ENCODE assay signal across 17 mouse cellular contexts in genomic region chr5:98566461-98567193, GRCm38 (mm10). TPM values are rescaled to one million over a fixed set of nuclear protein-coding genes. Genes with fewer than 3 reads are reported as not detected.
DNase-seq lines count a peak whose midpoint lies in the region; ATAC-seq and TF ChIP-seq lines count a peak whose summit lies in the region.
"Had no signal": no experiment of that assay in that cellular context is flagged by ENCODE, and none has a peak within 500 bp of the region (broad histone marks: within the 10 kb centered on the region; RNA-seq: fewer than 3 reads in every experiment).

No protein-coding gene starts in this region.

- H3K27me3 ChIP-seq in forebrain, embryonic 14.5 days (replicated peaks; ENCODE audit: control insufficient read depth, insufficient read depth, low read length), result no peaks in the 10 kb centered on the region
- H3K27me3 ChIP-seq in midbrain, embryonic 11.5 days (ENCODE audit: control insufficient read depth, insufficient read depth, low read length), result no peaks in the 10 kb centered on the region

- in situ Hi-C loops in ES-E14 (cut with MboI; ENCODE audit: low sequenced_read_pairs in 2 of 2, unreplicated experiment in 2 of 2), result loop anchor here in 1 of 2 experiments (25.0 kb wide), 1 partner anchor 104 kb away; no protein-coding TSS in a partner anchor

- 13% methylated on average over 6 of the region's 6 CpGs for WGBS in forebrain, embryonic 14.5 days
- WGBS in midbrain, embryonic 11.5 days, result 42% methylated on average over 6 of the region's 6 CpGs

- H3K4me3 ChIP-seq in ES-E14 (ENCODE audit: insufficient read depth in 1 of 2, low read depth in 1 of 2, low read length in 2 of 2, poor library complexity in 1 of 2, severe bottlenecking in 1 of 2), result no peak overlapping the region
- no peak overlapping the region for H3K4me3 ChIP-seq in forebrain, embryonic 14.5 days (ENCODE audit: low read depth, low read length)
- no peak overlapping the region for H3K4me3 ChIP-seq in midbrain, embryonic 11.5 days (ENCODE audit: low read depth, low read length)
- H3K4me3 ChIP-seq: erythroblast, embryonic 14.5 days had no signal

- H3K4me2 ChIP-seq in forebrain, embryonic 14.5 days (ENCODE audit: low read length), result no peak overlapping the region
- H3K4me2 ChIP-seq in midbrain, embryonic 11.5 days, result no peak overlapping the region

- no peaks in the 10 kb centered on the region for H3K36me3 ChIP-seq in ES-E14 (ENCODE audit: control insufficient read depth, insufficient read depth, low read length, poor library complexity, severe bottlenecking)
- H3K36me3 ChIP-seq in forebrain, embryonic 14.5 days (ENCODE audit: control insufficient read depth, insufficient read depth, low read length), result no peaks in the 10 kb centered on the region
- no peaks in the 10 kb centered on the region for H3K36me3 ChIP-seq in midbrain, embryonic 11.5 days (ENCODE audit: control insufficient read depth, insufficient read depth, low read length)

- no peak overlapping the region for H3K9ac ChIP-seq in ES-E14 (ENCODE audit: insufficient read depth, low read depth, low read length, poor library complexity, severe bottlenecking)
- H3K9ac ChIP-seq in forebrain, embryonic 14.5 days (ENCODE audit: low read length), result no peak overlapping the region
- H3K9ac ChIP-seq in midbrain, embryonic 11.5 days (ENCODE audit: low read length), result no peak overlapping the region

- peaks cover 5 to 9% of the 10 kb centered on the region in 2 experiments; a peak in 2 of 4 replicates for H3K4me1 ChIP-seq in ES-E14 (ENCODE audit: control insufficient read depth in 2 of 2, insufficient read depth in 2 of 2, low read length in 2 of 2, poor library complexity in 1 of 2)
- H3K4me1 ChIP-seq in forebrain, embryonic 14.5 days (ENCODE audit: control insufficient read depth, insufficient read depth, low read length), result peaks cover 11% of the 10 kb centered on the region
- peaks cover 9% of the 10 kb centered on the region for H3K4me1 ChIP-seq in midbrain, embryonic 11.5 days (ENCODE audit: control insufficient read depth, insufficient read depth, low read length)

- intact Hi-C loops in heart, postnatal 25 days (cut with DNase I), result no loop called here

- H3K27ac ChIP-seq in ES-E14 (ENCODE audit: insufficient read depth, low read depth, low read length, poor library complexity, severe bottlenecking), result no peak overlapping the region
- peak overlapping the region; percentile 17; the same call in 1 of the 2 replicates for H3K27ac ChIP-seq in forebrain, embryonic 14.5 days (ENCODE audit: low read depth, low read length)
- peak overlapping the region; percentile 44; the same call in 1 of the 2 replicates for H3K27ac ChIP-seq in midbrain, embryonic 11.5 days (ENCODE audit: low read depth, low read length)

- no peaks in the 10 kb centered on the region for H3K9me3 ChIP-seq in ES-E14 (ENCODE audit: control insufficient read depth, insufficient read depth, low read depth, low read length)
- no peaks in the 10 kb centered on the region for H3K9me3 ChIP-seq in forebrain, embryonic 14.5 days (replicated peaks; ENCODE audit: control insufficient read depth, low read length)
- no peaks in the 10 kb centered on the region for H3K9me3 ChIP-seq in midbrain, embryonic 11.5 days (ENCODE audit: control insufficient read depth, low read length)

- peak; percentile 92 for ATAC-seq in forebrain, embryonic 14.5 days
- peak; percentile 84 for ATAC-seq in midbrain, embryonic 11.5 days (ENCODE audit: low FRiP score)

- peak; percentile 79 for DNase-seq in embryo, embryonic 11 days
- no peak for DNase-seq in embryo, embryonic 9.5 days (ENCODE audit: extremely low spot score)
- DNase-seq in ES-E14 (ENCODE audit: low read depth, low spot score), result peak; percentile 36
- DNase-seq in forebrain, embryonic 14.5 days (ENCODE audit: low spot score), result peak; percentile 93
- DNase-seq in midbrain, embryonic 11.5 days (ENCODE audit: low spot score, missing footprints), result peak; percentile 89
- DNase-seq in heart, postnatal 25 days (ENCODE audit: low spot score), result no peak
- DNase-seq in kidney, postnatal 14 days, result no peak
- no peak for DNase-seq in thymus, adult 18-20 months
- DNase-seq: cerebellum, adult 11 months; gastrocnemius, postnatal 36 days; heart, postnatal 36 days; kidney, postnatal 10 days; thymus, postnatal 4 days had no signal

TF ChIP-seq in ES-E14, 5 proteins besides CTCF, POLR2A, EP300 and RAD21:
- TF ChIP-seq CHD2 (IDR thresholded peaks at IDR 0.05; ENCODE audit: low read depth, low read length) (no peak), MAFK (IDR thresholded peaks at IDR 0.05; ENCODE audit: insufficient read depth, low read depth, low read length) (no peak), HCFC1 (IDR thresholded peaks at IDR 0.05; ENCODE audit: borderline replicate concordance, insufficient read depth, low read length) (no peak), ZNF384 (IDR thresholded peaks at IDR 0.05; ENCODE audit: low read depth, low read length) (no peak)

RNA-seq across cellular contexts. Expression of gene Gm11111, which starts 14.1 kb away (rescaled TPM):
- total RNA-seq in ES-E14 (2012; rRNA removed), result not detected in 2 replicates
- polyA plus RNA-seq in forebrain, embryonic 14.5 days (2014; fragmentation: Nextera tagmentation; extraction: Ambion mirVana), result not detected in 2 replicates
- not detected in 2 replicates for polyA plus RNA-seq in midbrain, embryonic 11.5 days (2014; fragmentation: Nextera tagmentation; extraction: Ambion mirVana)
- total RNA-seq in heart, postnatal 25 days (2021), result not detected
- total RNA-seq: adrenal gland, adult 18-20 months; gastrocnemius, postnatal 36 days; heart, postnatal 36 days; left cerebral cortex, postnatal 36 days; MEL had no signal
- polyA plus RNA-seq: erythroblast, embryonic 14.5 days had no signal

Comparison
In these comparisons a context has a peak if more than half of its experiments do, and no peak if none do; other contexts are left out.
1. DNase-seq: peak in embryo, embryonic 11 days (single experiment), ES-E14 (single experiment), forebrain, embryonic 14.5 days (single experiment) and midbrain, embryonic 11.5 days (single experiment); none in embryo, embryonic 9.5 days (single experiment), heart, postnatal 25 days (single experiment), kidney, postnatal 14 days (single experiment) and thymus, adult 18-20 months (0 of 2).